Mouse (Mus musculus): ENCODE measurements around the gene Ngf.

- TF ChIP-seq CTCF (IDR thresholded peaks at IDR 0.05; ENCODE audit: extremely low read depth, insufficient read depth, low read length) (no peak), POLR2A (IDR thresholded peaks at IDR 0.05; ENCODE audit: extremely low read depth, insufficient read depth, low read length) (no peak)
Observed at GRCm38 (mm10) chr3:102471799-102472198, 2.1 kb downstream of the Ngf start.

Measured in cortical plate, adult 2 months (tissue).